Mouse (Mus musculus): ENCODE results near the gene Setd1a.
"Not testable (repeated sequence)": the region's sequence is repeated elsewhere in the genome, so short reads cannot be mapped to it uniquely, and the experiment has no call there.

Gene Setd1a

DNA sequence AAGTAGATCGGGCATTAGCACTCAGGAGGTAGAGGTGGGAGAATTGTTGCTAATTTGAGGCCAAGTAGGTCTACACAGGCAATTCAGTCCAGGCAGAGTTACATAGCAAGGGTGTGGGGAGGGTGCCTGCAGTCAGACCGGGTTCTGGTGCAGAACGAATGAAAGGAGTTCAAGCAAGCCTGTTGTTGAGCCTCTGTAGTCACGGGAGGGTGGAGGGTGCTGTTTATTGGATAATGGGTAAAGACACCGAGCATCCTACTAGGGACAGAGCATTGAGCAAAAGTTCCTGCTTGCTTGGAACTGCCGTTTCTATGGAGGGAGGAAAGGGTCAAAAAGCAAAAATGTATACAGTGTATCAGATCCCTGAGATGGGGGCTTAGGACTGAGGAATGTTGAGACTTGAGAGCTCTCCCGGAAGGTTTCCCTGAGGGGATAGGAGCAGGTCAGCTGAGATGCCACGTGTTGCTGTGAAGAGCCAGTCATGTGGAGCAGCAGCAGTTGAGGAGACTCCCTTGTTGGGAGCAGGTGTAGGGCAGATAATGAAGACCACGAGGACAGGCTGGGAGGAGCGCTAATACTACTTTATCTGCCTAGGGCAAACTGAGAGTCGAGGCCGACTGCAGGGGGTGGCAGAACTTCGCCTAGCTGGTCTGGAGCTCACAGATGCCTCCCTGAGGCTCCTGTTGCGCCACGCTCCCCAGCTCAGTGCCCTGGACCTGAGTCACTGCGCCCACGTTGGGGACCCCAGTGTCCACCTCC lies 9.4 kb upstream of the Setd1a start:
- no peak for DNase-seq (ENCODE audit: low spot score in 2 of 2)

DNA sequence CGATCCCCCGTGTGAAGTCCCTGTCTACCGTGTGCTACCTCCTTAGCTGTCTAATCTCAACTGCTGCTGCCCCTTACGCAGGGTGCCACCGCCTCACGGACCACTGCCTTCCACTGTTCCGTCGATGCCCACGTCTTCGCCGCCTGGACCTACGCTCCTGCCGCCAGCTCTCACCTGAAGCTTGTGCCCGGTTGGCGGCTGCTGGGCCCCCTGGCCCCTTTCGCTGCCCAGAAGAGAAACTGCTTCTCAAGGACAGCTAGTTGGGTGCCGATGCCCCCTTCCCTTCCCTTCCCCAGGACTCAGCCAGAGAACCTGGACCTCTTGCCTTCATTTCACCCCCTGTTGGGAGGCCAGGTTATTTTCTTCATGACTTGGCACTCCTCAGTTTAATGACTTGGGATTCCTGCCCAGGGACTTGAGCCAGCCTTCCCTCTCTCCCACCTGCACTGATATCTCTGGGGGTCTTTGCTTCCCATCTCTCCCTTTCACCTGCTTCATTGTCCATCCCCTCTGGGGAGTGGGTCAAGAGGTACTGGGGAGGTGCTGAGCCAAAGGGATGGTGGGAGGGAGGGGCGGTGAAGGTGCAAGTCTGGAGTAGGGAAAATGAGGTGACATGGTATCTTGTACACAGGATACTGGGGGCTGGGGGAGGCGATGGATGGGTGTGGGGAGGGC lies 8.7 kb upstream of the Setd1a start:
- DNase-seq (ENCODE audit: low spot score in 2 of 2) = no peak

DNA sequence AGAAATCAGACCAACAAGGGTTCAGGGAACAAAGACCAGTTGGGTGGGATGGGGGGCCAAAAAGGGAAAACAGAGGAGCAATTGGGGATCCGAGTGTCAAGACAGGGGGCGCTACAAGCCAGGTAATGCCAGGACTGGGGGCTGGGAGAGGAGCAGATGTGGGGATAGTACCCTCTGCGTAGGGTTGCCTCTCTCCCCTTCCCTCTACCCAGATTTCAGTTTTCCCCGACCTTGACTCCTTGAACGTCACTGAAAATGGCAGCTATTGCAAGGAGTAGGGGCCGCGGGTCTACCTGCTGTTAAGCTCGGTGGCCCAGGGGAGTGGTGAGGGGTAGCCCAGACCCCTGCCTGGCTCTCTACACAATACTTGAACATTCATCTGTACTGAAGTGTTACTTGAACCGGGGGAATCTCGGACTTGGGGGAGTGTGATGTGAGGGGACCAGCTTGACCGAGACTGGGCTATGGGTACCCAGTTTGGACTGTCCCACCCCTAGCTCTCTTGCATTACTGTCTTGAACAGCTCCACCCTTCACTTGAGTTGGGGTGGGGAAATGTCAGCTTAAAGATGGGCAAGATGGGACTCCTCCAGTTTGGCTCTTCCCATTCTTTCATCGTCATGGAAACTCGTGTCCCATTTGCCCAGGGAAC lies 8.0 kb upstream of the Setd1a start:
- DNase-seq (ENCODE audit: low spot score in 2 of 2) = no peak

GRCm38 (mm10) chr7:127768997-127769593 lies 7.4 kb upstream of the Setd1a start:
- DNase-seq (ENCODE audit: low spot score in 2 of 2) = peak; percentile 97 to 99

GRCm38 (mm10) chr7:127769651-127770038 lies 6.8 kb upstream of the Setd1a start, which contains the start of gene Orai3:
Orai3 (plus strand) TSS chr7:127769815.
- peak; percentile 84 to 86 for DNase-seq (ENCODE audit: low spot score in 2 of 2)

GRCm38 (mm10) chr7:127770039-127770905 lies 6.2 kb upstream of the Setd1a start:
- DNase-seq (ENCODE audit: low spot score in 2 of 2) = peak in 1 of 2 experiments; percentile 36

- DNase-seq (ENCODE audit: low spot score in 2 of 2) = peak; percentile 53 to 62
Observed at GRCm38 (mm10) chr7:127771262-127771661, 5.2 kb upstream of the Setd1a start.

GRCm38 (mm10) chr7:127772080-127772479 lies 4.4 kb upstream of the Setd1a start:
- DNase-seq (ENCODE audit: low spot score in 2 of 2) = no peak

DNA sequence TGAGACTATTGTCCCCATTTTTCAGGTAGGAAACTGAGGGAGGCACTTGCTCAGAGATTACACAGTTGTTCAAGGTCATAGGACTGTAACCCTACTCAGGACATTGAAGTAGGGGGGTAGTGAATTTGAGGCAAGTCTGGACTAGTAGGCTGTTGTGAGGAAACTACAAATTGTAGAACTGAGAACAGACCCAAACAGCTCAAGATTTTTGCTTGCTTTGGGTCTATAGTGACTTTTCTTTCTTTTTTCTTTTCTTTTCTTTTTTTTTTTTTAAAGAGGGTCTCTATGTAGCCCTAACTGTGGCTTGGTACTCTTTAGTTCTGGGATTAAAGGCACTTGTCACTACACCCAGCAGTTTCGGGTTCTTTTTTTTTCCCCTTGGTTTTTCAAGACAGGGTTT lies 3.9 kb upstream of the Setd1a start:
- DNase-seq (ENCODE audit: low spot score in 2 of 2) = no peak

GRCm38 (mm10) chr7:127773664-127774384 lies 2.6 kb upstream of the Setd1a start:
- DNase-seq (ENCODE audit: low spot score in 2 of 2) = peak; percentile 65 to 67

DNA sequence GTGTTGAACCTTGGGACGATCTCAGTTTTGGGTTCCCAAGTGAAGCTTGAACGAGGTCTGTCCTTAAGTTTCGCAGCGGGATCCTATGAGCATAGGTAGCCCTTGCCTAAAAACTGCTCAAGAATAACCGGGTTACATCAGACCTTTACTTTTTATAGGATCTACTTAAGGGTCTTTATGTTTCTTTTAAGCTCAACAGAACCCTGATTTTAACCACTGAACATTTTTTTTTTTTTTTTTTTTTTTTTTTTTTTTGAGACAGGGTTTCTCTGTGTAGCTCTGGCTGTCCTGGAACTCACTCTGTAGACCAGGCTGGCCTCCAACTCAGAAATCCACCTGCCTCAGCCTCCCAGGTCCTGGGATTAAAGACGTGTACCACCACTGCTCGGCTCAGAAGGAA lies 633 bp upstream of the Setd1a start:
- DNase-seq (ENCODE audit: low spot score in 2 of 2) = not testable (repeated sequence)

GRCm38 (mm10) chr7:127776878-127777473 lies 506 bp downstream of the Setd1a start:
- DNase-seq (ENCODE audit: low spot score in 2 of 2) = peak; percentile 95 to 97

DNA sequence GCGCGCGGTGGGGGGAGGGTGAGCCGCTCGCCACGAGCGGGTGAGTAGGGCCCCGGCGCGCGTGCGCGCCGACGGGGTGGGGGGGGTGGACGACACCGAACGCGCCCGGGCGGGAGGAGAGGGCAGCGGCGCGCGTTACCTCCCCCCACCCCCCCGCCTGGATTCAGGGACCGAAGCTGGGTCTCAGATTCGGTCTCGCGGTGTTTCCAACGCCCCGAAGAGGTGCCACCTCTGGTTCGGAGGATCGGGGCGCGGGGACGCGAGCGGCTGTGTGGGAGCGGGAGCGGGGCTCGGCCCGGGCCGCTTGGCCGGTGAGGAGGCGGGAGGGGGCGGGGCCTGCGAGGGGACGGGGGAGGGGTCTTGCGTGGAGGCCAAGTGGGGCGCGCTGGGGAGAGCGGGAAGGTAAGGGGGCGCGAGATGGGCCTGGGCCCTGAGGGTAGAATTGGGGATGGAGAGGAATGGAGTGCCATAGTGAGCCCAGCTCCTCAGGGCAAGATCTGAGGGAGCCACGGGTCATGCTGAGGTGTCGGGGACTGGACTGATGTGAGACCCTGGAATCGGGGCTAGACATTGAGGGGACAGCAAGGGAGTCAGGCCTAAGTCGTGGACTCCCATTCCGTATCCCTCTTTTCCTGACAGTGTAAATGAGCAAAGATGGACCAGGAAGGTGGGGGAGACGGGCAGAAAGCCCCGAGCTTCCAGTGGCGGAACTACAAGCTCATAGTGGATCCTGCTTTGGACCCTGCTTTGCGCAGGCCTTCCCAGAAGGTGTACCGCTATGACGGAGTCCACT lies 1.2 kb downstream of the Setd1a start:
- DNase-seq (ENCODE audit: low spot score in 2 of 2) = peak in 1 of 2 experiments; percentile 35

DNA sequence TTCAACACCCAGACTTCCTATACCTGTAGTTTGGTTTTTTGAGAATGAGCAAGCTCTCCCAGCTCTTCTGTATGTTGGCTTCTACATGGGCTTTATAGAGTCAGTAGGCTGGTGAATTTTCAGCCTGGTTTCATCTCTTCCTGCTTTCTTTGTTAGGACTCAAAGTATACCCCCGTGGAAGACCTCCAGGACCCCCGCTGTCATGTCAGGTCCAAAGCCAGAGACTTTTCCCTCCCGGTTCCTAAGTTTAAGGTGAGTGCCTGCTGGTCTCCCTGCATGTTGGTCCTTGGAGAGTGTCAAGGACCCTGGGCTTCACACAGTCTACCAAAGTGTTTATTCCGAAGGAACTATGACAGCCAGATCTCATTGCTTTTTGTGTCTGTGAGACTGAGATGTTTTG lies 1.9 kb downstream of the Setd1a start:
- DNase-seq (ENCODE audit: low spot score in 2 of 2) = no peak

DNA sequence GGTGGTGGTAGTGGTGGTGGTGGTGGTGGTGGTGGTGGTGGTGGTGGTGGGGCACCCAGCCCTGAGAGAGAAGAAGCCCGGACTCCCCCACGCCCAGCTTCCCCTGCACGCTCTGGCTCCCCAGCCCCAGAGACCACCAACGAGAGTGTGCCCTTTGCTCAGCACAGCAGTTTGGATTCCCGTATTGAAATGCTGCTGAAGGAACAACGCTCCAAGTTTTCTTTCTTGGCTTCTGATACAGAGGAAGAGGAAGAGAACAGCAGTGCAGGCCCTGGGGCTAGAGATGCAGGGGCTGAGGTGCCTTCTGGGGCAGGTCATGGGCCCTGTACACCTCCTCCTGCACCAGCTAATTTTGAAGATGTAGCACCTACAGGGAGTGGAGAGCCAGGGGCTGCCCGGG lies 8.8 kb downstream of the Setd1a start, which contains the start of gene Gm49388:
TSS of gene Gm49388 (plus strand) at position 301 of the 400 bp plus-strand sequence.
- DNase-seq (ENCODE audit: low spot score in 2 of 2) = no peak

- no peak for DNase-seq (ENCODE audit: low spot score in 2 of 2)
Observed at GRCm38 (mm10) chr7:127797076-127797845, 20.8 kb downstream of the Setd1a start.

GRCm38 (mm10) chr7:127798591-127798990 lies 22.1 kb downstream of the Setd1a start:
- DNase-seq (ENCODE audit: low spot score in 2 of 2) = no peak

DNA sequence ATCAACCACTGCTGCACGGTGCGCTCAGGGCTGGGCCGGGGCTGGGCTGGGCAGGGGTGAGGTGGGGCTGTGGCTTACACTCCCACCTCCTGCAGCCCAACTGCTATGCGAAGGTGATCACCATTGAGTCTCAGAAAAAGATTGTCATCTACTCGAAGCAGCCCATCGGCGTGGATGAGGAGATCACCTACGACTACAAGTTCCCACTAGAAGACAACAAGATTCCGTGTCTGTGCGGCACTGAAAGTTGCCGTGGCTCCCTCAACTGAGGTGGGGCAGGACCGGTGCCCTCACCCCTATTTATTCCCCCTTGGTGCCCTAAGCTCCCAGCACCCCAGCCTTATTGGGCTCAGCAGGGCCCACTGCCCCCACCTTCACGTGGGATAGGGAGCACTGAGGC lies 22.7 kb downstream of the Setd1a start:
- DNase-seq (ENCODE audit: low spot score in 2 of 2) = no peak

DNA sequence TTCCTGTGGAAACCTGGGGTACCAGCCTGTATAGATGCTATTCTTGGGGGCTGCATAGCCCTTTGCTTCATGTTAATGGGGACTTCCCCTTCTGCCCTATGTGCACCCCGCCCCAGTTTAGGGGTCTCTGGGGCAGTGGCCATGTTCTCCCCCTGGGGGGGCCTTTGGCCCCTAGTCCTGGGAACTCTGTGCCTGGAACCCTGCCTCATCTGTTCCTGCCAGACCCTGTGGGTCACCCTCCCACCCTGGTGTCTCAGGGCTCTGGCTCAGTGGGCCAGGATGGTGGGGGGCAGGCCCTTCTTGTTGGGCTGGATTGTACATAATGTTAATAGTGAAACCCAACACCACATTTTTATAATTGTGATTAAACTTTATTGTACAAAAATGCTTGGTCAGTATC lies 23.3 kb downstream of the Setd1a start:
- no peak for DNase-seq (ENCODE audit: low spot score in 2 of 2)

Measured in right cerebral cortex, adult 2 months (tissue).